ENCODE assay signal across 10 mouse cellular contexts in genomic region chr2:162660231-162660940, GRCm38 (mm10). TPM values are rescaled to one million over a fixed set of nuclear protein-coding genes. Genes with fewer than 3 reads are reported as not detected.
DNase-seq lines count a peak whose midpoint lies in the region; ATAC-seq lines count a peak whose summit lies in the region.
"Had no signal": no experiment of that assay in that cellular context is flagged by ENCODE, and none has a peak within 500 bp of the region (broad histone marks: within the 10 kb centered on the region; RNA-seq: fewer than 3 reads in every experiment).

No protein-coding gene starts in this region.

- peak overlapping the region; percentile 99 for H3K4me2 ChIP-seq in heart, embryonic 12.5 days
- peak overlapping the region; percentile 98 for H3K4me2 ChIP-seq in forebrain, embryonic 14.5 days (ENCODE audit: low read length)
- H3K4me2 ChIP-seq in neural tube, embryonic 14.5 days (ENCODE audit: low read depth, low read length) = peak overlapping the region; percentile 98

- H3K9me3 ChIP-seq in heart, embryonic 12.5 days (replicated peaks) = no peaks in the 10 kb centered on the region
- no peaks in the 10 kb centered on the region for H3K9me3 ChIP-seq in forebrain, embryonic 14.5 days (replicated peaks; ENCODE audit: control insufficient read depth, low read length)
- no peaks in the 10 kb centered on the region for H3K9me3 ChIP-seq in neural tube, embryonic 14.5 days (ENCODE audit: control insufficient read depth, low read length)

- no peak for DNase-seq in heart, postnatal 25 days (ENCODE audit: low spot score)
- DNase-seq in R1 (ENCODE audit: low read depth, low spot score) = peak; percentile 31
- no peak for DNase-seq in forebrain, embryonic 14.5 days (ENCODE audit: low spot score)
- DNase-seq in left cerebral cortex, postnatal 36 days (ENCODE audit: low spot score in 2 of 2) = peak; percentile 43 to 56
- no peak for DNase-seq in natural killer cell, adult 2 months (ENCODE audit: low spot score in 2 of 2)
- DNase-seq in adrenal gland, postnatal 25 days = no peak

- peak overlapping the region; percentile 65 for H3K4me3 ChIP-seq in heart, embryonic 12.5 days
- peak overlapping the region; percentile 60 for H3K4me3 ChIP-seq in forebrain, embryonic 14.5 days (ENCODE audit: low read depth, low read length)
- peak overlapping the region; percentile 64 for H3K4me3 ChIP-seq in neural tube, embryonic 14.5 days (ENCODE audit: low read depth, low read length)

- intact Hi-C loops in heart, postnatal 25 days (cut with DNase I) = loop anchor here (5.0 kb wide), 1 partner anchor 1188 kb away; no protein-coding TSS in a partner anchor
- intact Hi-C loops in left cerebral cortex, postnatal 36 days (cut with DNase I) = loop anchor here (5.0 to 10.0 kb wide), 3 partner anchors 254 to 1186 kb away; no protein-coding TSS in a partner anchor

- H3K36me3 ChIP-seq in heart, embryonic 12.5 days = no peaks in the 10 kb centered on the region
- H3K36me3 ChIP-seq in forebrain, embryonic 14.5 days (ENCODE audit: control insufficient read depth, insufficient read depth, low read length) = no peaks in the 10 kb centered on the region
- no peaks in the 10 kb centered on the region for H3K36me3 ChIP-seq in neural tube, embryonic 14.5 days (ENCODE audit: control insufficient read depth, insufficient read depth, low read length)

- peaks cover 67% of the 10 kb centered on the region for H3K27me3 ChIP-seq in heart, embryonic 12.5 days (replicated peaks)
- peaks cover 47% of the 10 kb centered on the region for H3K27me3 ChIP-seq in forebrain, embryonic 14.5 days (replicated peaks; ENCODE audit: control insufficient read depth, insufficient read depth, low read length)
- H3K27me3 ChIP-seq in neural tube, embryonic 14.5 days (ENCODE audit: control insufficient read depth, insufficient read depth, low read length) = peaks cover 8% of the 10 kb centered on the region; the same call in 1 of the 2 replicates

- peak; percentile 41; the same call in 1 of the 2 replicates for ATAC-seq in heart, embryonic 12.5 days (ENCODE audit: insufficient number of reproducible peaks, low FRiP score)
- ATAC-seq in forebrain, embryonic 14.5 days = peak; percentile 16; the same call in 1 of the 2 replicates
- peak; percentile 32; the same call in 1 of the 2 replicates for ATAC-seq in neural tube, embryonic 14.5 days (ENCODE audit: low read depth)
- ATAC-seq: Patski had no signal

- H3K4me1 ChIP-seq in heart, embryonic 12.5 days (replicated peaks) = peaks cover 20% of the 10 kb centered on the region
- H3K4me1 ChIP-seq in forebrain, embryonic 14.5 days (ENCODE audit: control insufficient read depth, insufficient read depth, low read length) = peaks cover 9% of the 10 kb centered on the region; the same call in 1 of the 2 replicates
- H3K4me1 ChIP-seq in neural tube, embryonic 14.5 days (ENCODE audit: control insufficient read depth, insufficient read depth, low read length) = peaks cover 12% of the 10 kb centered on the region

- peak overlapping the region; percentile 61 for H3K9ac ChIP-seq in heart, embryonic 12.5 days
- H3K9ac ChIP-seq in forebrain, embryonic 14.5 days (ENCODE audit: low read length) = peak overlapping the region; percentile 70
- H3K9ac ChIP-seq in neural tube, embryonic 14.5 days (replicated peaks; ENCODE audit: low read depth, low read length) = peak overlapping the region; percentile 76

- WGBS in heart, embryonic 12.5 days = 5% methylated on average over 45 of the region's 57 CpGs
- WGBS in forebrain, embryonic 14.5 days = under 1% methylated on average over 54 of the region's 57 CpGs
- under 1% methylated on average over 33 of the region's 57 CpGs for WGBS in neural tube, embryonic 14.5 days

- no peak overlapping the region for H3K27ac ChIP-seq in heart, embryonic 12.5 days (ENCODE audit: poor library complexity, severe bottlenecking)
- H3K27ac ChIP-seq in forebrain, embryonic 14.5 days (ENCODE audit: low read depth, low read length) = no peak overlapping the region
- peak overlapping the region; percentile 28; the same call in 1 of the 2 replicates for H3K27ac ChIP-seq in neural tube, embryonic 14.5 days (ENCODE audit: low read depth, low read length)

RNA-seq across cellular contexts. Expression of gene Ptprt, which starts 0.6 kb away (rescaled TPM):
- polyA plus RNA-seq in heart, embryonic 12.5 days (2016; fragmentation: Nextera tagmentation; extraction: Ambion mirVana) = 0.53 and 0.55 TPM in 2 replicates
- under 1 TPM; 0.16 to 0.31 TPM for total RNA-seq in heart, postnatal 25 days (2021)
- polyA plus RNA-seq in forebrain, embryonic 14.5 days (2014; fragmentation: Nextera tagmentation; extraction: Ambion mirVana) = 3.6 and 5.9 TPM in 2 replicates
- total RNA-seq in left cerebral cortex, postnatal 36 days (2021) = 10 to 100 TPM; 97.5 to 97.9 TPM
- 18.1 and 23.6 TPM in 2 replicates for polyA plus RNA-seq in neural tube, embryonic 14.5 days (2014; fragmentation: Nextera tagmentation; extraction: Ambion mirVana)
- total RNA-seq in adrenal gland, postnatal 25 days (2021) = 0.10 and 0.15 TPM in 2 replicates
- total RNA-seq: neutrophil, adult 5-6 weeks had no signal

Comparison
In these comparisons a context has a peak if more than half of its experiments do, and no peak if none do; other contexts are left out.
1. DNase-seq: peak in R1 (single experiment) and left cerebral cortex, postnatal 36 days (2 of 2); none in heart, postnatal 25 days (single experiment), forebrain, embryonic 14.5 days (single experiment), natural killer cell, adult 2 months (0 of 2) and adrenal gland, postnatal 25 days (single experiment).
2. RNA of gene Ptprt, which starts 0.6 kb away (total RNA-seq): 97.5 to 97.9 TPM in left cerebral cortex, postnatal 36 days; 0.16 to 0.31 TPM in heart, postnatal 25 days and 0.10 to 0.15 TPM in adrenal gland, postnatal 25 days; every median in the first group is over 10 times any median in the second.
3. Peak in every context shown above with its lines, with median percentiles within 50 percentile points of each other: ATAC-seq, H3K4me2 ChIP-seq, H3K4me3 ChIP-seq and H3K9ac ChIP-seq.